Mouse (Mus musculus) E14TG2a.4 (cell line): ENCODE data around the gene Sox5.

Experiments used
- CTCF ChIP-seq: conservative IDR thresholded peaks from 2 replicates; pipeline ENCODE4 v1.5.1; 2014; ENCODE audit warnings: low read length
- NANOG ChIP-seq: IDR thresholded peaks from 2 replicates; pipeline ENCODE4 v1.6.1; 2014; ENCODE audit warnings: borderline replicate concordance, low read length, mixed read lengths
- POU5F1 ChIP-seq: IDR thresholded peaks from 2 replicates; pipeline ENCODE4 v1.6.1; 2014; ENCODE audit warnings: low read length, borderline replicate concordance

DNA sequence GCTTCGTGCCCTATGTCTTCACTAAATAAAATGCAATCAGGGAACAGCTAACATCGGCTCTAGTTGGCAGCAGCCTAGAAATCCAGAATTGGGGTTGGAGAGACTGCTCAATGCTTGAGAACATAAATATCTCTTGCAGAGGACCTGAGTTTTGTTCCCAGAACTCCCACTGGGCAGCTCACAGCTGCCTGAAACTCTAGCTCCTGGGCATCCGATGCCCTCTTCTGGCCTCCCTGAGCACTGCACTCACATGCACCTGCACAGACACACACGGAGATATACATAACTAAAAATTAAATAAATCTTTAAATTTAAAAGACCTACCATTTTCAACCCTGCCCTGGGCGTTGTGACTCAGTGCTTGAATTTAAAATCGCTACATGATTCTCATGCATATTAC is 115.2 kb downstream of the Sox5 start:
- TF ChIP-seq CTCF (peak; percentile 40), NANOG (no peak), POU5F1 (no peak)
